Mouse (Mus musculus) monocyte, adult 2 months (primary cell): ENCODE data around the gene Armc12.

Experiments used
- DNase-seq, 2 experiments: peaks; one replicate each; pipeline ENCODE4 v3.0.0; 2022; ENCODE audit warnings: low spot score in 2 of 2, low read depth in 1 of 2

Armc12 gene

DNA sequence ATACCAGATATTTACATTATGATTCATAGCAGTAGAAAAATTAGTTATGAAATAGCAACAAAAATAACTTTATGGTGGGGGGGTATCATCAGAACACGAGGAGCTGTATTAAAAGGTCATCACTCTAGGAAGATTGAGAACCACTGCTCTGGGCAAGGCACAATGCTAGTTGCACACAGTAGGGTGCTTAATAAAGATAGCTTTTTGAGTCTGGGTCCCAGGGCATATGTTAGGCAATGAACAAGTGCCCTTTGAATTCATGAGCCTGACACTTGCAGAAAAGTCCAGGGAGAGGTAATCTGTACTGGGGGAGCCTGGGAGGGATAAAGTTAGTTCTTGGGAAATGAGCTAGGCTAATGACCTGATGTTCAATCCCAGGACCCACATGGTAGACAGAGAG, 17.3 kb upstream of the Armc12 start:
- no peak for DNase-seq

DNA sequence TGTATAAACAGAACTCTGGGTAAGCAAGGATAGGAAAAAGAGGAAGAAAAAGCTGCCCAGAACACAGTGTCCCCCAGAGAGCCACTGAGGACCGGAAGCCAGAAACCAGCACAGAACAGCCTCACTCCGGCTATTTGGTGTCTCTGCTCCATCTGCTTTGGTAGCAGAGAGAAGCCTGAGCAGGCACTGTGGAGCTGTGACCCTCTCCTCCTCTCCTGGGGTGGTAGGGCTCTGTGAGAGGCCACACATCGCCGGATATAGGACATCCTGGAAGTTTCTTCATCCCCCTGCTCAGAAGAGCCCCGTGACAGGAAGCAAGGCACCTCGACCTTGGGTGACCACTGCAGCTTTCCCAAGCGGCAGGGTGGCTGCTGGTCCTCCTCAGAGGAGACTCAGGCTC, 16.8 kb upstream of the Armc12 start:
- peak in 1 of 2 experiments; percentile 13 for DNase-seq

DNA sequence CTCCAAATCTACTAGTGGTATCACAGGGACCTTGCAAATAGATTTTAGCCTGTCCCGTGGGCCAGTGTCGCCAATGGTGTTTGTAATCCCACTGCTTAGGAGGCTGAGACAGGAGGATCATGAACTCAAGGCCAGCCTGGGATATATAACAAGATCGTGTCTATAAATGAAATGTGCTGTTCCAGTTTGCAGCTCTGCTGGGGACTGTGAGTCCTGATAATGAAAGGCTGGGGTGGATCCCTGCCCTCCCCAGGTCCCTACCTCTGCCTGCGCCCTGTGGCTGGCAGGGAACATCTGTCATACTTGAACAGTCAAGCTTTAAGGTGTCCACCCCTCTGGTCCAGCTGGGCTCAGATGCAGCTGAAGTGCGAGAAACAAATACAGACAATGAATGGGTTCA, 16.1 kb upstream of the Armc12 start:
- no peak for DNase-seq

DNA sequence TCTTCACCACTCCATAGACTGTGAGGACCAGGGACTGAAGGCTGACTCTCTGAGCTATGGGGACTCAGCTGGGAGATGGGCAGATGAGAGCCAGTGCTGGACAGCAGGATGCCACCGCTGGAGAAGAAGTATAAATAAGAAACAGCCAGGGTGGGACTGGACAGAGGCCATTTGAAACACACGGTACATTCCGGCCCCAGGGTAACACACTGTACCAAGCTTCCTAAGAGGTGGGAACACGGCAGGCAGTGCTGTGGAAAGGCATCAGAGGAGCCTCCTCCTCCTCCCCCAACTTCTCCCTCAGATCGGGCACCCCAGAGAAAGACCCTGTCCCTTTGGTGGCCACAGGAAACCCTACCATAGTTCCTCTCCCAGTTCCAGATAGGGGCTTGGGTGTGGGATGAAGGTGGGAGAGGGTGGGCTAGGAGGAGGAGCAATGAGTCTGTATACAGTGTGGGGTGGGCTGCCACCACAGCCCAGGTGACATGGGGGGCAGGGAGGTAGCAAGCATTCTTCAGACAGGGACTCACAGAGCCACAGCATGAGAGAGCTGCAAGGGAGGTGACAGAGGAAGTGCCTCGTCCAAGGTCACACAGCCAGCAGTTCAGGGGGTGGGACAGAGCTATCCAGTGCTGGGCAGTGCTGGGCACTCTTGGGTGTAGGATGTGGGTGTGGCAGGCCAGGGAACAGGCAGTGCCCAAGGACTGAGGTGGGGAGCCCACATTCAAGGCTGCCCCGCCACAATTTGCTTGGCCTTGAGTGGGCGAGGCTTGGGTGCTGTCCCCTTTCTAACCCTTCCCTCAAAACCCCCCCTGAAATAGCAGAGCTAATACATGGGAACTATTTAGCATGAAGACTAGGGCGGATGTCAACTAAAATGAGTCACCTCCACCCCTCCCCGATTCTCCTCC, 14.9 kb upstream of the Armc12 start:
- peak in 1 of 2 experiments; percentile 27 for DNase-seq

DNA sequence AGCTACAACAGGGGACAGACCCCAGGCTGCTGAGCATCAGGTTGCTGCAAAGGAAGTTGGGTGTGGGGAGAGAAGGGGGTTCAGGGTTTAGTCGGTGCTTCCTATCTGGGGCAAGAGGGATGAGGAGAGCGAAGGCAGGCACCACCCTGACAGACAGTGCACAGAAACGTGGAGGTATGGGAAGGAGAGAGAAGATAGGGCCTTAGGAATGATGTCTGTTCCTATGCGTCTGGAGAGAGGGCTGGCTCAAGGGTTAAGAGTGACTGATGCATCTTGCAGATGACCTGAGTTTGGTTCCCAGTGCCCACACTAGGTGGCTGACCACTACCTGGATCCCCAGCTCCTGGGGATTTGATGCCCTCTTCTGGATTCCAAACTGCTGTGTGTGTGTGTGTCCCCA, 13.7 kb upstream of the Armc12 start:
- DNase-seq = no peak

DNA sequence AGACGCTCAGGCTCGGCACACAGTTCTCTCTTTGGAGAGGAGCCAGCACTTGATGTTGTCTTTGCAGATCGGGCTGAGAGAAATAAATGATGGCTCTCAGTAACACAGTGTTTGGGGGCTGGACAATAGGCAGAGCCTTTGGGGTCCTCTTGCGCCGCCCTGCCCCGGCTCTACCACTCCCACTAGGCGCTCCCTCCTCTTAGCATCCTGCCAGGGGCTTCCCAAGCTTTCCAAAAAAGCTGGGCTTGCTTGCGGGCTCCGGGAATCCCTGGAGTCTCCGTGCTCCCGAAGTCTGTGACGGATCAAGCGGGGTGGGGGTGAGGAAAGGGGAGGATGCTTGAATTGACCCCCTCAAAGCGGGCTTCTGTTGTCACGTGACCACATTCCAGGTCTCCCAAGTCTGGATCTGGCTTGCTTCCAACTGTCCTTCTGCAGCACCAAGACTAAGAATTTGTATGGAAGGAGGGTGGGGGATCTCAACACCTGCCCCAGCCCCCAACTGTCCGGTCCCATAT, 13.1 kb upstream of the Armc12 start, which contains the start of gene Fkbp5:
Fkbp5 (minus strand) TSS at position 87 of the 515 bp plus-strand sequence.
- no peak for DNase-seq

DNA sequence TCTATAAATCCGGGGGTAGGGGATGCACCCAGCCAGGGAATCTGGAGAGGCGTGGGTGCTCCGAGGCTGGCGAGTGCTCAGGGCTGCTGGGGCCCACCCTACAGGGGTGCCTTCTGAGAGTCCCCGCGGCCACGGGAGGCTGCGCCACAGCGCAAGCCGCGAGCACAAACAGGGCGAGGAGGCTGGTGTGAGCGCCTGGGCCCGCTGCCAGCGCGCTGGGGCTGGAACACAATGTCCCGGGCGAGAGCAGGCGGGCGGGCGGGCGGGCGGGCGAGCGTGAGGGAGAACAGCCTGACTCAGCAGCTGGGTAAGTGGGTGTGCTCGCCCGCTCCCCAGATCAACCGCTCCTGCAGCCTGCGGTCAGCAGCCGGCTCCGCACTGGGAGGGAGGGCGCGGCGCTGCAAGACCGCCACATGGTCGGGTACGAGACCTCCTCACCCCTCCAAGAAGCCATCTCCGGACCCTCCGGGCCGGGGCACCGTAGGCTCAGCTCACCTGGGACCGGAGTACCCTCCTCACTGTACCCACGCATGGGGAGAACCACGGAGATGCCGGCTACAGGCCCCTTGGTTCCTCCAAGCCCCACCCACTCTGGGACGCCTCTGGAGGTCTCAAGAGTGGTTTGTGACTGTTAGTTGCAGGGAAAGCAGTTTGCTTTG, 12.5 kb upstream of the Armc12 start:
- DNase-seq = peak; percentile 27 to 42

DNA sequence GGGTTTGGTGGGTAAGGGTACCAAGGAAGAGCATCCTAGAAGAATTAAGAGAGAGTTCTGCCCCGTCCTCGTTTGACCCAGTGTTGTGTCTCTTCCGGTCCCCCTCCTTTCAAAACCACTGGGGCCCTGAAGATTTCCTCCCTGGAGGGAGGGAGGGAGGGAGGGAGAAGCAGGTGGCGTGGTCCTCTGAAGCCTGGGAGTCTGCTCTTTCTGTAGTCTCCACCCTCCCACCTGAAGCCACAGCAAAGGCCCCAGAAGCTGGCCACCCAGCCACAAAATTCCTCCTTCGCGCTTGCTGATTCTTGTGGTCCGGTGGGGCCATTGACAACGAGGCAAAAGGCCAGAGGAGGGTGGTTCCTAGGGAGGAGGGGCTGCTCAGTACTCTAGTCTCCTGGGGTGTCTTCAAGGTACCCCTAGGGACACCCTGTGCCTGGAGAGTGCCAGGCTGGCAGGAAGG, 12.0 kb upstream of the Armc12 start:
- no peak for DNase-seq

DNA sequence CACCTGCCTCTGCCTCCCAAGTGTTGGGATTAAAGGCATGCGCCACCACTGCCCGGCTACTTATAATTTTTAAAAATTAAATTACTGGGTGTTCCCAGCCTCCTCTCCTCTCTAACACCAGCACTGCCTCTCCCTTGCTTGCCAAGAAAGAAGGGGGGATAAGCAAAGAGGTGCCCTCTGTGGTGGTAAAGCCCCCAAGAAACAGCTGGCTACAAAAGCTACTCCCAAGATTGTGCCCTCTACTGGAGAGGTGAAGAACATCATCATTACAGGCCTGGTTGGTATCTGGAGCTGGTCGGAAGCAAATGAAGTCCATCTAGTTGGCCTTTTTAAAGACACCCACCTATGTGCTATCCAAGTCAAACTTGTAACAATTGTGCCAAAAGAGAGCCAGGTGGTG, 10.8 kb upstream of the Armc12 start:
- DNase-seq = no peak

DNA sequence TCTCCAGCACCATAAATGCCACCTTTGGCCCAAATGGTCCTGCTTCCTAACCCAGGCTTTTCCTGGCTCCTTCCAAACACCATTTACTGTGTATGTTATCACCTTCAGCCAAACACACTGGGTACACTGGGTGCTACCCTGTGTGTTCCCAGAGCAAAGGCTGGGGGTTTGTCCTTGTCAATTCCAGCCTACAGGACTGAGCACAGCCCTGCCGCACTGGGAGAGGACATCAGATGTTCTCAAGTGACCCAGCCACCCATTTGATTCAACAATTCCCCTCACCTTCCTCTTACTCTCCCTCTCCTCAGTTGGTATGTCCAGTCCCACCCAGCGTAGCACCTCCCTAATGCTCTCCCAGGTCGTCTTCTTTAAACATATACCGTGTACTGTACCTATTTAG, 10.0 kb upstream of the Armc12 start:
- DNase-seq = no peak

DNA sequence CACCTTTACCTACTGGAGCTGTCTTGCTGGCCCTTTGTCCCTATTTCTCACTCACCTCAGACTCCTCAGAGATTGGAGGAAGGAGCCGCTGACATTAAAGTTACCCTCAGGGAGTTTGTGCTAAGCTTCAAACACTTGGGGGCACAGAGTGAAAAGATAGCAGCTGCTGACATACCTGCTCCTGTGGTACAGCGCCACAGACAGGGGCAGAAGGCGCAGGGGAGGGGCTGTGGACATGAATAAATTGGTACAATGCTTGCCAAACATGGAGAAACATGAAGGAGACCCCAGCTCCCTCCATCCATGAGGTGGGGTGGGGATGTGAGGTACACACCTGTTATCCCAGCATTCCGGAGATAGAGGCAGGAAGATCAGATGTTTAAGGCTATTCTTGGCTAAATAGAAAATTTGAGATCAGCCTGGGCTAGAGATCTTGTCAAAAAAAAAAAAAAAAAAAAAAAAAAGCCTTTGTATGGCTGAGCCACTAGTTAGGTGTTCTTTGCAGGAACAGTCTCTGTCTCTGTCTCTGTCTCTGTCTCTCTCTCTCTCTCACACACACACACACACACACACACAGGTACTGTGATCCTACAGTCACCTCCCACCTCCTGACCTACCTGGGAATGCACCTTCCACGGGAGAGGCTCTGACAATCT, 9.4 kb upstream of the Armc12 start:
- no peak for DNase-seq

DNA sequence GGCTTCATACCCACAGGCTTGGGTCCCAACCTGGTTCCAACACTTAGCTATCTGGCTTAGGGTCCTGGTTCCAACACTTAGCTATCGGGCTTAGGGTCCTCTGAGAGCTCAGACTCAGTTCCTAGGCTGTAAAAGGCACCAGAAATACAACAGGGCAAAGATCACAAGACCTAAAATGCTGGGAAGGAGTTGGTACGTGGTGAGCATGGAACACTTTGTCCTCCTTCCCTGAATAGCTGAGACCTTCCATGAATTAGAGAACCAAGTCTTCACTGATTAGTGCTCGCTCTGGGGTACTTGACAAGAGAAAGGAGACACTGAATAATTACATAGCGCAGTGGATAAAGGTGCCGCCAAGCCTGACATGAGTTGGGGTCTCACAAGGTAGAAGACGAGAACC, 8.7 kb upstream of the Armc12 start:
- no peak for DNase-seq

DNA sequence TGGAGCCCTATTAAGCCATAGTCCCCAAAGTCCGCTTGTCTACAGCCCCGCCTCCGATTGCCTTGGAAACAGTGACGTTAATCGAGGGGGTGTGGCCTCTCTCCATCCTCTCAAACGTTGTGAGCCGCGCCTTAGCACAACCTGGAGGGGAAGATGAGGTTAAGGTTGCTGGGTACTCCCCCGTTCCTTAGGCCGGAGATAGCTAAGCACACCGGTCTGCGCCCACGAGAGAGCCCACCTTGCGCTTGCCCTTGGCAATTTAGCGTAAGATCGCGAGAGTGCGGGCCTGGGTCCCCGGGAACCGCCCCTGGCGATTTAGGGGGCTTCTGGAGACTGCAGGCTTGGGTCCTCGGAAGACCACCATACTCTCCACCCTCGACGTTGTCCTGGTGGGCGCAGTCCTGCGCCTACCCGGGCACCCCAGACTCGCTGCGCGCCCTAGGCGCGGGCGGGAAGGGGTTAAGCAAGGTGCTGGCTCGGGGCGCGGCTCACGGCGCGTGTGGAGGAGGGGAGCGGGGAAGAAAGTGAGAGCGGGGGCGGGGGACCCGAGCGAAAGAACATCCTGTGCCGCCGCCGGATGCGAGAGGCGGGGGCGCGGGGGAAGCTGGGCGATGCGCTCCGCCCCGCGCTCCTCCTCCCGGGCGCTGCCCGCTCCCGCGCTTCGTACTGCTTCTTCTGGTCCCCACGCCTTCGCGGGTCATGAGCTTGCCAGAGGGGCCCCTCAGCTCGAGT, 7.8 kb upstream of the Armc12 start:
- DNase-seq = peak; percentile 54 to 77

DNA sequence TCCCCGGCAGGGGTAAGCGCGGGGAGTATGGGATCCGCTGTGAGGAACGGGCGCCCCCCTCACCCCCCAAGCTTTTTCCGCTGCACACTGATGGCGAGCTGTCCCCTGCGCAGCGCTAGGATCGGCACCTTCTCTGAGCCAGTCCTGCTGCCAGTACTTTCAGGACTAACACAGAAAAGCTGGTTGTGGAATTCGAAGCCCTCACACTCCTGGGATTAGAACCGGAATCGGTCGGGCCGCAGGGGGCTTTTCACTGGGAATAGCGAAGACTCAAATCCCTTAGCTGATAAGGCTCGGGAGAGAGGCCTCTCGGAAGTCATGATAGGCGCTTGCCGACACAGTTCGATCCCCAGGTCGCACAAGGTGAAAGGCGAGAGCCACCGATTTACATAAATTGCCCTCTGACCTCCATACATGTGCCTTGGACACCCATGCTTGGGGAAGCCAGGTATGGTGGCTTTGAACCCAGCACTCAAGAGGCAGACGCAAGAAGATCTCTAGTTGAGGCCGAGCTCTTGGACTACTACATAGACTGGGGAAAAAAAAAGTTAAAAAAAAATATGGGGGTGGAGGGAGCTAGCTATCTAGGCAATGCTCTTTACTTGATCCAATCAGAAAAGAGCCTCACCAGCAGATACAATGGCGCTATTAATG, 7.1 kb upstream of the Armc12 start:
- DNase-seq = no peak

DNA sequence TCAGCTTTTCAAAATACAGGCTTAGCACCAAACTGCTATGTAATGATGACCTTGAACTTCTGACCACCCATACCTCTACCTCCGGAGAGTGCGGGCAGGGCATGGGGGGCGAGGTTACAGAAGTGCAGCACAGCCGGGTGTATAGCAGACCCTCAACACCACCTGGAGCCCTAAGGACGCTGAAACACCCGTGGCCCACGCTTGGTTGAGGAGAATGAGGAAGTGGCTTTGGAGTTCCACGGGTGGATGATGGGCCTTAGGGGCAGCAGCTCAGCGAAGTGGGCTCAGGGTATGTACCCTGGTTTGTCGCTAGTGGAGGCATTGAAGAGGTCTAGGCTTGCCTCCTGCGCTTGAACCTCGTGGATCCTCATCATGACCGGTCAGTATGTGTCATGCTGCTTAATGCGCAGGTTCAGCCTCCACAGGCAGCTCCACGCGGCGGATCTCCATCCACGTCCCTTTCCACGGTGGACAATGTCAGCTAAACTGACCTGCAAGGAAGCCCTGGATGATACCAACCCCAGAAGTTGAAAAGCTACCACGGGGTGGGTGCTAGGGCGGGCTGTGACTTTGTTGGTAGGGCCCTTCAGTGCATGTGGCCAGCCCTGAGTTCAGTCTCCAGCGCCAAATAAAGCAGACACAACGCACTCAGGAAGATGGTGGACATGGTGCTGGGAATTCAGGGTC, 6.5 kb upstream of the Armc12 start:
- DNase-seq = no peak

DNA sequence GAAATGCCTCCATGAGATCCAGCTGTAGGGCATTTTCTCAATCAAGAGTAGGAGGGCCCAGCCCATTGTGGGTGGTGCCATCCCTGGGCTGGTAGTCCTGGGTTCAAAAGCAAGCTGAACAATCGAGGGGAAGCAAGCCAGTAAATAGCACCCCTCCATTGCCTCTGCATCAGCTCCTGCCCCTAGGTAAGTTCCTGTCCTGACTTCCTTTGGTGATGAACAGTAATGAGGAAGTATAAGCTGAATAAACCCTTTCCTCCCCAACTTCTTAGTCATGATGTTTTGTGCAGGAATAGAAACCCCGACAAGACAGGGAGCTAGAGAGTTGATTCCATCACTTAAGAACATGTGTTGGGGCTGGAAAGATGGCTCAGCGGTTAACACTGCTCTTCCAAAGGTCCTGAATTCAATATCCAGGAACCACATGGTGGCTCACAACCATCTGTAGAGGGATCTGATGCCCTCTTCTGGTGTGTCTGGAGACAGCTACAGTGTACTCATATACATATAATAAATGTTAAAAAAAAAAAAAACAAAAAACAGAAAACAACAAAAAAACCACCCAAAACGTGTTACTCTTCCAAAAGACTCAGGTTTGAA, 5.7 kb upstream of the Armc12 start:
- DNase-seq = no peak

DNA sequence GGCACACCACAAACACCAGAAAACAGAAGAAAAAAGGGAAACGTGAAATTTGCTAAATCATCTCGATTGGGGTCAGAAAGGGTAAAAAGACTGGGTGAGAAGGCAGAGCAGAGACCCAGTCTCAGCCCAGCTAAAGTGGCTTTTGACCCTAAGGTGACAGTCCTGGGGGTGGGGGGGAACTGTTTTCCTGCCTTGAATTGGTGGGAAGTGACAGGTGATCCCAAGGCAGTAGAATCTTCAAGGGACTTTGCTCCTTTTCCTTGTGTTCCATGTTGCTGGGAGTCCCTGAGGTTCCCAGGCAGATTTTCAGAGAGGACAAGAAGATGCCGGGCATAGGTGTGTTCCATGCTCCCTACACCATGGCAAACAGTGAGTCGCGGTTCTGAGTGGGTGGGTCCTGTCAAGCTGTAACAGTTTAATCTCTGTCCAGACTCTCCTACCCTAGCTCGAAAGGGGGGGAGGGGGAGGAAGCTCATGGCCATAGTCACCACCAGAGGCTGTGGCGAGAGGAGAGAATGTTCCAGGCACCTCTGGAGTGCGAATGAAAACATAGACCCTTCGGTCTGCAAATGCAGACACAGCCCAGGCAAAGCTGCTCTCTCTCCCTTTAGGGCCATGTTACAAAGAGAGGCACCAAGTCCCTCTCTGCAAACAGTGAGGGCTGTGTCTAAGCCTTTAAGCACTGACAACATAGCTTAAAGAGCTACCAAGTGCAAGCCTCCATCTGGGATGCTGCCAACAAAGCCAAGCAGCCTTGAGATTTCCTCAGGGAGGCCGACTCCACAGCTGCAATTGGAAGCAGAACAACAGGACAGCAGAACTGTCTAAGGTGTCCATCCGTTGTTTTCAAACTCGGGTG, 3.2 kb upstream of the Armc12 start:
- DNase-seq = no peak

DNA sequence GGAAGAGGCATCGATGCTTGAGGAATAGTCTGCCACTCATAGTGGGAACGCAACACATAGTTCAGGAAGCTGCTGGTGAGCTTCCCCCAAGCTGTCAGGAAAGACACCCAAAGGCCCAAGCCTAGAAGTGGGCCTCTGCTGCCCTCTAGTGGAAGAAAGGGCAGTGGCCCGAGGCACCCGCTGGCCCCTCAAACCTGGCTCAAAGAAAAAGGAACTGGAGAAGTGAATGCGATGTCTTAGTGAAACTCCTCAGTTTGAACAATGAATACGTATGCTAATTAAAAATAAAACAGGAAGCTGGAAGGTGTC, 2.6 kb upstream of the Armc12 start:
- peak; percentile 70 to 78 for DNase-seq

DNA sequence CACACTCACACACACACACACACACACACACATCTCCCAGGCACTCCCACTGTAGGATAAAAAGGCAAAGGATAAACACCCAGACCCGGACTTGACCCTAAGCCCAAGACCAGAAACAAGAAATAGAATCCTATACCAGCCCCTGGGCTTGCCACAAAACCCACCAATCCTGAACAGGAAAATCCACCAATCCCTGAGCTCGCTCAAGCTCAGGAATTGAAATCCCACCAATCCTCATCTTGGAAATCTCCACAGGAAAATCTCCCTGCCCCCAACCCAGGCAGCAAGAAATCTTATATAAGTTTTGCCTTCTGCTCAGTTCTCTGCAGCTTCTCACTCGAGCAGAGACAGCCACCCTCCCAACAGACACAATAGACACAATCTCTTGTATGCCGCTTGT, 1.5 kb upstream of the Armc12 start:
- no peak for DNase-seq
